Mouse (Mus musculus) heart, embryonic 10.5 days (tissue): Measurements from ENCODE around the gene Mre11a. TPM values are rescaled to one million over a fixed set of nuclear protein-coding genes. Genes with fewer than 3 reads are reported as not detected.

Experiments used
- DNase-seq: peaks from one replicate; pipeline ENCODE4 v3.0.0-alpha.2; 2017; ENCODE audit warnings: low spot score
- H3K27ac ChIP-seq: fragments of 300-500 bp; sonication (generic); 2 replicates; pipeline ENCODE4 v1.5.1; 2016; ENCODE audit warnings: mild to moderate bottlenecking
- H3K27me3 ChIP-seq: fragments of 300-500 bp; sonication (generic); 2 replicates; pipeline ENCODE4 v1.6.1; 2016; ENCODE audit warnings: mild to moderate bottlenecking; ENCODE audit not compliant: poor library complexity, insufficient read depth, severe bottlenecking
- H3K36me3 ChIP-seq: fragments of 300-500 bp; sonication (generic); 2 replicates; pipeline ENCODE4 v1.6.1; 2016; ENCODE audit warnings: mild to moderate bottlenecking, moderate library complexity
- H3K4me1 ChIP-seq: fragments of 300-500 bp; sonication (generic); 2 replicates; pipeline ENCODE4 v1.6.1; 2016; ENCODE audit warnings: mild to moderate bottlenecking
- H3K4me3 ChIP-seq: fragments of 300-500 bp; sonication (generic); 2 replicates; pipeline ENCODE4 v1.5.1; 2016; ENCODE audit warnings: mild to moderate bottlenecking, moderate library complexity
- H3K9me3 ChIP-seq: fragments of 300-500 bp; sonication (generic); 2 replicates; pipeline ENCODE4 v1.6.1; 2016; ENCODE audit warnings: mild to moderate bottlenecking, moderate library complexity
- WGBS: fragments of 180-500 bp; shearing (Covaris S2); methylation state at CpG from one replicate; pipeline ENCODE4 v1.1.7; 2016; 5-methylcytosine and 5-hydroxymethylcytosine counted together
- polyA plus RNA-seq: library from polyadenylated mRNA; unstranded; fragments of >200 nt; fragmentation: Nextera tagmentation; extraction: Ambion mirVana; gene quantifications from 2 replicates; pipeline ENCODE4 v1.2.1, GENCODE M21; 2016

Mre11a gene
- polyA plus RNA-seq, 1 experiment from 2014 or later = 27.5 TPM

GRCm38 (mm10) chr9:14770803-14771471, 13.5 kb upstream of the Mre11a start, which contains the start of gene 1700012B09Rik:
1700012B09Rik (minus strand) TSS chr9:14771030.
- WGBS = 20% methylated on average over 23 of the region's 23 CpGs
- peaks cover 45% of the 10 kb centered on the region for H3K27me3 ChIP-seq
- peaks cover 8% of the 10 kb centered on the region for H3K4me1 ChIP-seq
- no peaks in the 10 kb centered on the region for H3K9me3 ChIP-seq
- peak within 1 kb of the TSS; percentile 43 for H3K4me3 ChIP-seq
- peak within 1 kb of the TSS; percentile 13; the same call in 1 of the 2 replicates for H3K27ac ChIP-seq
- no peak for DNase-seq
- H3K36me3 ChIP-seq = no peaks in the 10 kb centered on the region

DNA sequence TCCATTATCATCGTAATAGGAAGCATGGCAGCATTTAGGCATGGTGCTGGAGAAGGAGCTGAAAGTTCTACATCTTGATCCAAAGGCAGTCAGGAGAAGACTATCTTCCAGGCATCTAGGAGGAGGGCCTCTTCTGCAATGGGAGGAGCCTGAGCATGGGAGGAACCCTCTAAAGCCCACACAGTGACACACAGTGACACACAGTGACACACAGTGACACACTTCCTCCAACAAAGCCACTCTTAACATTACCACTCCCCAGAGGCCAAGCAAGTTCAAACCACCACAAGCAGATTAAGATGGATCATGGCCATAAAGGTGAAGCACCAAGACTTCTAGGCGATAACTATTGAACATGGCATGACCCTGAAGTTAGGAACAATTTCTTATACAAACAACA, 12.4 kb upstream of the Mre11a start:
- WGBS = 83% methylated on average over 2 of the region's 2 CpGs
- H3K4me1 ChIP-seq = peaks cover 8% of the 10 kb centered on the region
- H3K27me3 ChIP-seq = peaks cover 45% of the 10 kb centered on the region
- no peak overlapping the region for H3K4me3 ChIP-seq
- H3K36me3 ChIP-seq = no peaks in the 10 kb centered on the region
- no peak overlapping the region for H3K27ac ChIP-seq
- no peak for DNase-seq
- no peaks in the 10 kb centered on the region for H3K9me3 ChIP-seq

DNA sequence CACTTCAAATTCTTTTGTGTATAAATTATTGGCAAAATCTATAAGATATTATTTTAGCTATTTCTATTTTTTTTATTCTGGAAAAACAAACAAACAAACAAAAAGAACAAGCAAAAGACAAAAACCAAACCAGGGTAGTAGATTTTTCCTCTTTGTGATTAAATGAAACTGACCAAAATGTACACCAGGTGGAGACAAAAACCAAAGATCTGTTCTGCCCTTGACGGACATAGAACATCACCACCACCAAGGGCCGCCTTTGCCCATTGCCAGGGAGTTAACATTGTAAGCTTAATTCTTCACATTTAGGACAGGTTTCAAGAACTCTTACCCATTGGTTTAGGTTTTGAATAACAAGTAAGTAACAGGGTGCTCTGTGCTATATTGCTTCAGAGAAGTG, 10.6 kb upstream of the Mre11a start:
- H3K9me3 ChIP-seq = no peaks in the 10 kb centered on the region
- no peak overlapping the region for H3K4me3 ChIP-seq
- no peak overlapping the region for H3K27ac ChIP-seq
- peaks cover 30% of the 10 kb centered on the region for H3K27me3 ChIP-seq
- DNase-seq = no peak
- 51% methylated on average over 2 of the region's 2 CpGs for WGBS
- peaks cover 8% of the 10 kb centered on the region for H3K4me1 ChIP-seq
- no peaks in the 10 kb centered on the region for H3K36me3 ChIP-seq

DNA sequence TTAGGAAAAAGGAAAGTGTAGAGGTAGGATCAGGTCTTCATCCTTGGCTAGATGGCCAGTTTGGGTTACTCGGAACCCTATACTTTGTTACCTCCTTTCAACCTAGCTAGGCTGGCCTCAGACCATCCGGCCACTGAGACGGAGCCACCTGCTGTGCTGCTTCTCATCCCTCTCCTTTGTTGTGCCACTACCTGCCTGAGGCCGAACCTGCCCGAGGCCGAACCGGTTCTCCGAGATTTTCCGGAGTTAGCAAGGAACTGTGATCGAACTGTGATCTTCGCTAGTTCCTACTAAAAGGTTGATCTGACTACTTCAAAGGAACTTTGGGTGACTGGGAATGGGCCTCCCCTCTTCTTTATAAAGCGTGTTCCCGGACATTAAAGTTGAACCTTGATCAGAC, 6.1 kb upstream of the Mre11a start:
- no peaks in the 10 kb centered on the region for H3K4me1 ChIP-seq
- no peaks in the 10 kb centered on the region for H3K9me3 ChIP-seq
- H3K36me3 ChIP-seq = peaks cover 31% of the 10 kb centered on the region
- WGBS = 30% methylated on average over 13 of the region's 13 CpGs
- H3K4me3 ChIP-seq = no peak overlapping the region
- no peak overlapping the region for H3K27ac ChIP-seq
- H3K27me3 ChIP-seq = no peaks in the 10 kb centered on the region
- no peak for DNase-seq

DNA sequence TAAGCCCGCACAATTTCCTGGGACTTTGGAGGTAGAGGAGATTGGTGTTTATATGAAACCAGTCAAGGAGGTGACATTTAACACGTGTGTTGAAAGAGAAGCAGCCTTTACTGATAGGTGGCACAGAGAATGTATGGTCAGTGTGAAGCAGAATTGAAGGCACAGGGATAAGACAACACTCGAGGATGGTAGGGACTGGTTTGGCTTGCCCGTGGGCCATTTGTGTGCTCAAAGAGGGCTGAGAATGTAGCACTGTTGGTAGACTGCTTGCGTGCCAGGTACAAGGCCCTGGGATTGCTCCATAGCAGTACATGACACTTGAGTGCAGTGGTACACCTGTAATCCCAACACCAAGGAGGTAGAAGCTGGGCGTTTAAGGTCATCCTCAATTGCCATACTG, 2.9 kb downstream of the Mre11a start:
- Histone ChIP-seq H3K36me3 (peaks cover 49% of the 10 kb centered on the region), H3K27me3 (no peaks in the 10 kb centered on the region)
- WGBS = 87% methylated on average over 6 of the region's 6 CpGs

GRCm38 (mm10) chr9:14805714-14806113, 21.3 kb downstream of the Mre11a start:
- Histone ChIP-seq H3K4me3 (no peak overlapping the region), H3K27me3 (no peaks in the 10 kb centered on the region), H3K9me3 (no peaks in the 10 kb centered on the region), H3K4me1 (no peaks in the 10 kb centered on the region), H3K27ac (no peak overlapping the region), H3K36me3 (peaks cover 84% of the 10 kb centered on the region)
- 86% methylated on average over 2 of the region's 2 CpGs for WGBS
- no peak for DNase-seq

More for the DNA sequence above, 2.9 kb downstream of the Mre11a start:
- Histone ChIP-seq H3K9me3 (no peaks in the 10 kb centered on the region), H3K27ac (no peak overlapping the region), H3K4me3 (no peak overlapping the region), H3K4me1 (peaks cover 7% of the 10 kb centered on the region; the same call in 1 of the 2 replicates)
- no peak for DNase-seq

DNA sequence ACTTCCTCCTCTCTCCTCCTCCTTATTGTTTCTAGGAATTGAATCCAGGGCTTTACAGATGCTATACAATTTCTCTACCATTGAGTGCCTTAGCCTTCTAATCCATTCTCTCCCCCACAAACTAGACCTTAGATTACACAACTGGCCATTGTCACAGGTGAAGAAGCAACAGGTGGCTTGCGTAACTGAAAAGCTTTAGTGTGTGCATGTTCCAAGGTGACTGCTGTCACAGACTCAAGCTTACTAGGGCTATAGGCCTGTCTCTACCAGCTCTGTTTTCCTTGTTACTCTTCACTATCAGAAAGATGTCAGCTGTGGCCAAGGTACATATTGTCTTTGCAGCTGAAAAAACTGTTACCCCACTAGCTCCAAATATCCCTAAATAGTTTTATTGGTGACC, 22.3 kb downstream of the Mre11a start:
- H3K9me3 ChIP-seq = no peaks in the 10 kb centered on the region
- DNase-seq = no peak
- no peaks in the 10 kb centered on the region for H3K27me3 ChIP-seq
- WGBS = 95% methylated on average over 1 of the region's 1 CpGs
- H3K4me3 ChIP-seq = no peak overlapping the region
- H3K27ac ChIP-seq = no peak overlapping the region
- H3K36me3 ChIP-seq = peaks cover 83% of the 10 kb centered on the region
- H3K4me1 ChIP-seq = no peaks in the 10 kb centered on the region

DNA sequence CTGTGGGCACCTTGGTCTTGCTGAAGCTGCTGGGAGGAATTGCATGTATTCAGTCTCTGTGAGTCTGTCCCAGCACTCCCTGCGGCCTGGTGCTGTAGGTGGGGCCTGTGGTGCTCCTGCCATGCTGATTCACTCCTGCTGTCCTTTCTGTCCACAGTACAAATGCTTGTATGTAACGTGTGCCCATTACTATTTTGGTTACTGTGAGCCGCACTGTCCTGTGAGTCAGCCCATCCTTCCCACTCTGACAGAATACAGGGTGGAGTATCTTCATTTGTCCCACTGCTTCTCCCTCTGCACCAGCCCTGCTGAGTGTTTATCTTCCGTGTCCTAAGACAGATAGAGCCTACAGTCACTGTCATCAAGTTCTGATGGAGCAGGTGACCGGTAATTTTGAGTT, 25.7 kb downstream of the Mre11a start:
- Histone ChIP-seq H3K9me3 (no peaks in the 10 kb centered on the region), H3K36me3 (peaks cover 83% of the 10 kb centered on the region), H3K27me3 (no peaks in the 10 kb centered on the region), H3K4me3 (no peak overlapping the region), H3K27ac (no peak overlapping the region), H3K4me1 (no peaks in the 10 kb centered on the region)
- WGBS = 87% methylated on average over 5 of the region's 5 CpGs
- DNase-seq = no peak

DNA sequence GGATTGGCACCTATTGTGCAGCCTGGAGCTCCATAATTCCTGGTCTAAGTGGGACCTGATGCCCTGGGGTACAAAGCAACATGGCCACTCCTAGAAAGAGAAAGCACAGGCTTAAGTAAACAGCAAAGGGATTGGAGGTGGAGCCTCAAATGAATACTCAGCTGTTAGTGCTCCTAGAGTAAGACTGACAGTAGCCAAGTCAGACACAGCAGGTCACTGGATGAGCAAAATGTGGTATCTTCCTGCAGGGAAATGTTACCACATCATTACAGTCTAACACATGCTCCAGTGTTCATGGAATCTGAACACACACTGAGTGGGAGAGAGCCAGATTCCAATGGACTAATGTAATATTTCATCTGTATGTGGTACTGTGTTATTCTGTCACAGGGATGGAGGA, 36.9 kb downstream of the Mre11a start:
- Histone ChIP-seq H3K36me3 (peaks cover 64% of the 10 kb centered on the region), H3K27me3 (no peaks in the 10 kb centered on the region), H3K4me1 (no peaks in the 10 kb centered on the region), H3K4me3 (no peak overlapping the region), H3K27ac (no peak overlapping the region), H3K9me3 (no peaks in the 10 kb centered on the region)
- DNase-seq = no peak

DNA sequence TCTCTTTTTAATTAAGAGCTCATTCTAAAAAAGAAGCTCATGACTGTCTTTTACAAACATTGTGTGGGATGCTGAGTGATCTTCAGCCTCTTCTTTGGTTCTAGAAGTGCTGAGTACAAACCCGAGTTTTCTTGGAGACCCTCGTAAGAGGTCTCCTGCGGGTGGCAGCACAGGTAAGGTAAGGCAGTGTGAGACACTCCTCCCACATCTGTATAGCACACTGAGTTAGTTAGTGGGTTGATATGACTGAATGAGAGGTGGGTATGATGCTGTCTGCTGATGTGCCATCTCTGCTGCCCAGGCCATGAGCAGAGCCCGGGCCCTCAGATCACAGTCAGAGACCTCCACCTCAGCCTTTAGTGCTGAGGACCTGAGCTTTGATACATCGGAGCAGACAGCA, 40.4 kb downstream of the Mre11a start:
- WGBS = 85% methylated on average over 5 of the region's 5 CpGs
- H3K36me3 ChIP-seq = peaks cover 55% of the 10 kb centered on the region

DNA sequence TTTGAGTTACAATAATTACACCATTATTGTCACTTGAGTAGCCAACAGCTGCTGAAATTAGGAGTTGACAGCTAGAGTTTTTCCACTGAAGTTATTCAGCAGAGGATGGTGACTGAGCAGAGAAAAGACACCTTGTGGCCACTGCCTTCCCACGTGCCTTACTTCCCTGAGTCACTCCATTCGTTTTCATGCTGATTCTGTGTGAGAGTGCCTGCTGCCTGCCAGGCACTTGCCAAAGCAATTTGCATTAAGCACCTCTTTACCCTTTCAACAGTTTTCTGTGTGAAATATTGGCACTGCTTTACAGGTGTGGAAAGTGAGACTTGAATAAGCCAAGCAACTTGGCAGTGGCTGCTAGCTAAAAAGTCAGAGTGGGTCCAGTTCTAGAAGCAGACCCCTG, 43.4 kb downstream of the Mre11a start:
- peaks cover 65% of the 10 kb centered on the region for H3K36me3 ChIP-seq
- H3K27ac ChIP-seq = no peak overlapping the region
- 69% methylated on average over 2 of the region's 2 CpGs for WGBS
- no peaks in the 10 kb centered on the region for H3K9me3 ChIP-seq
- DNase-seq = no peak
- H3K27me3 ChIP-seq = no peaks in the 10 kb centered on the region
- no peak overlapping the region for H3K4me3 ChIP-seq
- H3K4me1 ChIP-seq = no peaks in the 10 kb centered on the region

More for the DNA sequence above, 40.4 kb downstream of the Mre11a start:
- H3K27ac ChIP-seq = no peak overlapping the region
- no peak overlapping the region for H3K4me3 ChIP-seq
- no peak for DNase-seq
- H3K9me3 ChIP-seq = no peaks in the 10 kb centered on the region
- no peaks in the 10 kb centered on the region for H3K27me3 ChIP-seq
- H3K4me1 ChIP-seq = no peaks in the 10 kb centered on the region

- peaks cover 77% of the 10 kb centered on the region for H3K36me3 ChIP-seq
- H3K4me1 ChIP-seq = no peaks in the 10 kb centered on the region
- H3K9me3 ChIP-seq = no peaks in the 10 kb centered on the region
- H3K27me3 ChIP-seq = no peaks in the 10 kb centered on the region
- no peak overlapping the region for H3K27ac ChIP-seq
- WGBS = 75% methylated on average over 5 of the region's 5 CpGs
- no peak for DNase-seq
- H3K4me3 ChIP-seq = no peak overlapping the region
Measured at GRCm38 (mm10) chr9:14832046-14832445, 47.6 kb downstream of the Mre11a start.

- Histone ChIP-seq H3K27me3 (no peaks in the 10 kb centered on the region), H3K9me3 (no peaks in the 10 kb centered on the region), H3K4me1 (peaks cover 5% of the 10 kb centered on the region; the same call in 1 of the 2 replicates), H3K36me3 (peaks cover 52% of the 10 kb centered on the region), H3K27ac (no peak overlapping the region), H3K4me3 (no peak overlapping the region)
- WGBS = 88% methylated on average over 6 of the region's 6 CpGs
- no peak for DNase-seq
Measured at GRCm38 (mm10) chr9:14835335-14836075, 51.1 kb downstream of the Mre11a start.
